Mouse (Mus musculus): Measurements from ENCODE around the gene Uvrag. TPM values are rescaled to one million over a fixed set of nuclear protein-coding genes. Genes with fewer than 3 reads are reported as not detected.

The Uvrag gene
- polyA plus RNA-seq, 1 experiment from 2014 or later = 10.1 TPM

GRCm38 (mm10) chr7:98910712-98911111, 230.2 kb downstream of the Uvrag start:
- H3K4me3 ChIP-seq (ENCODE audit: low read depth, low read length) = no peak overlapping the region
- WGBS = 83% methylated on average over 11 of the region's 11 CpGs
- ATAC-seq (ENCODE audit: low FRiP score) = no peak
- no peak overlapping the region for H3K4me2 ChIP-seq
- H3K9me3 ChIP-seq (ENCODE audit: control insufficient read depth, low read length) = no peaks in the 10 kb centered on the region
- no peak overlapping the region for H3K9ac ChIP-seq (ENCODE audit: low read length)
- H3K4me1 ChIP-seq (ENCODE audit: control insufficient read depth, insufficient read depth, low read length) = no peaks in the 10 kb centered on the region
- H3K27ac ChIP-seq (ENCODE audit: low read depth, low read length) = no peak overlapping the region
- H3K27me3 ChIP-seq (ENCODE audit: control insufficient read depth, insufficient read depth, low read length) = no peaks in the 10 kb centered on the region
- no peaks in the 10 kb centered on the region for H3K36me3 ChIP-seq (ENCODE audit: control insufficient read depth, insufficient read depth, low read length)
- DNase-seq (ENCODE audit: low spot score, missing footprints) = no peak

GRCm38 (mm10) chr7:98910164-98910563, 230.8 kb downstream of the Uvrag start:
- DNase-seq (ENCODE audit: low spot score, missing footprints) (no peak), ATAC-seq (ENCODE audit: low FRiP score) (no peak)
- no peaks in the 10 kb centered on the region for H3K9me3 ChIP-seq (ENCODE audit: control insufficient read depth, low read length)
- no peak overlapping the region for H3K4me2 ChIP-seq
- no peaks in the 10 kb centered on the region for H3K36me3 ChIP-seq (ENCODE audit: control insufficient read depth, insufficient read depth, low read length)
- WGBS = 85% methylated on average over 11 of the region's 11 CpGs
- no peak overlapping the region for H3K4me3 ChIP-seq (ENCODE audit: low read depth, low read length)
- no peaks in the 10 kb centered on the region for H3K4me1 ChIP-seq (ENCODE audit: control insufficient read depth, insufficient read depth, low read length)
- no peaks in the 10 kb centered on the region for H3K27me3 ChIP-seq (ENCODE audit: control insufficient read depth, insufficient read depth, low read length)
- no peak overlapping the region for H3K9ac ChIP-seq (ENCODE audit: low read length)
- H3K27ac ChIP-seq (ENCODE audit: low read depth, low read length) = no peak overlapping the region

- Histone ChIP-seq H3K9ac (ENCODE audit: low read length) (no peak overlapping the region), H3K36me3 (ENCODE audit: control insufficient read depth, insufficient read depth, low read length) (no peaks in the 10 kb centered on the region), H3K27me3 (ENCODE audit: control insufficient read depth, insufficient read depth, low read length) (no peaks in the 10 kb centered on the region), H3K9me3 (ENCODE audit: control insufficient read depth, low read length) (no peaks in the 10 kb centered on the region), H3K4me2 (no peak overlapping the region), H3K4me1 (ENCODE audit: control insufficient read depth, insufficient read depth, low read length) (no peaks in the 10 kb centered on the region), H3K27ac (ENCODE audit: low read depth, low read length) (no peak overlapping the region), H3K4me3 (ENCODE audit: low read depth, low read length) (no peak overlapping the region)
- 81% methylated on average over 4 of the region's 4 CpGs for WGBS
- DNase-seq (ENCODE audit: low spot score, missing footprints) (no peak), ATAC-seq (ENCODE audit: low FRiP score) (no peak)
Observed at GRCm38 (mm10) chr7:98907476-98907875, 233.5 kb downstream of the Uvrag start.

- Histone ChIP-seq H3K9me3 (ENCODE audit: control insufficient read depth, low read length) (no peaks in the 10 kb centered on the region), H3K36me3 (ENCODE audit: control insufficient read depth, insufficient read depth, low read length) (no peaks in the 10 kb centered on the region), H3K4me2 (no peak overlapping the region), H3K9ac (ENCODE audit: low read length) (no peak overlapping the region), H3K27ac (ENCODE audit: low read depth, low read length) (no peak overlapping the region), H3K27me3 (ENCODE audit: control insufficient read depth, insufficient read depth, low read length) (no peaks in the 10 kb centered on the region), H3K4me3 (ENCODE audit: low read depth, low read length) (no peak overlapping the region), H3K4me1 (ENCODE audit: control insufficient read depth, insufficient read depth, low read length) (no peaks in the 10 kb centered on the region)
- no peak for ATAC-seq (ENCODE audit: low FRiP score)
- 82% methylated on average over 21 of the region's 21 CpGs for WGBS
- no peak for DNase-seq (ENCODE audit: low spot score, missing footprints)
Observed at GRCm38 (mm10) chr7:98904659-98905362, 236.1 kb downstream of the Uvrag start.

- ATAC-seq (ENCODE audit: low FRiP score) (no peak), DNase-seq (ENCODE audit: low spot score, missing footprints) (no peak)
- Histone ChIP-seq H3K4me2 (no peak overlapping the region), H3K9me3 (ENCODE audit: control insufficient read depth, low read length) (no peaks in the 10 kb centered on the region), H3K27ac (ENCODE audit: low read depth, low read length) (no peak overlapping the region), H3K9ac (ENCODE audit: low read length) (no peak overlapping the region), H3K4me1 (ENCODE audit: control insufficient read depth, insufficient read depth, low read length) (no peaks in the 10 kb centered on the region), H3K27me3 (ENCODE audit: control insufficient read depth, insufficient read depth, low read length) (no peaks in the 10 kb centered on the region), H3K36me3 (ENCODE audit: control insufficient read depth, insufficient read depth, low read length) (no peaks in the 10 kb centered on the region), H3K4me3 (ENCODE audit: low read depth, low read length) (no peak overlapping the region)
- WGBS = 46% methylated on average over 5 of the region's 5 CpGs
Observed at GRCm38 (mm10) chr7:98903884-98904283, 237.1 kb downstream of the Uvrag start.

- H3K4me2 ChIP-seq = no peak overlapping the region
- no peaks in the 10 kb centered on the region for H3K27me3 ChIP-seq (ENCODE audit: control insufficient read depth, insufficient read depth, low read length)
- no peak overlapping the region for H3K9ac ChIP-seq (ENCODE audit: low read length)
- 100% methylated on average over 1 of the region's 1 CpGs for whole genome bisulfite sequencing
- H3K36me3 ChIP-seq (ENCODE audit: control insufficient read depth, insufficient read depth, low read length) = no peaks in the 10 kb centered on the region
- no peaks in the 10 kb centered on the region for H3K4me1 ChIP-seq (ENCODE audit: control insufficient read depth, insufficient read depth, low read length)
- no peak for ATAC-seq (ENCODE audit: low FRiP score)
- no peak for DNase-seq (ENCODE audit: low spot score, missing footprints)
- no peaks in the 10 kb centered on the region for H3K9me3 ChIP-seq (ENCODE audit: control insufficient read depth, low read length)
- no peak overlapping the region for H3K27ac ChIP-seq (ENCODE audit: low read depth, low read length)
- no peak overlapping the region for H3K4me3 ChIP-seq (ENCODE audit: low read depth, low read length)
Observed at GRCm38 (mm10) chr7:98901120-98901519, 239.8 kb downstream of the Uvrag start.

- H3K9ac ChIP-seq (ENCODE audit: low read length) = no peak overlapping the region
- DNase-seq (ENCODE audit: low spot score, missing footprints) (no peak), ATAC-seq (ENCODE audit: low FRiP score) (no peak)
- no peak overlapping the region for H3K4me2 ChIP-seq
- no peaks in the 10 kb centered on the region for H3K36me3 ChIP-seq (ENCODE audit: control insufficient read depth, insufficient read depth, low read length)
- no peaks in the 10 kb centered on the region for H3K27me3 ChIP-seq (ENCODE audit: control insufficient read depth, insufficient read depth, low read length)
- H3K4me1 ChIP-seq (ENCODE audit: control insufficient read depth, insufficient read depth, low read length) = peaks cover 3% of the 10 kb centered on the region; the same call in 1 of the 2 replicates
- no peak overlapping the region for H3K27ac ChIP-seq (ENCODE audit: low read depth, low read length)
- 87% methylated on average over 4 of the region's 4 CpGs for WGBS
- no peak overlapping the region for H3K4me3 ChIP-seq (ENCODE audit: low read depth, low read length)
- no peaks in the 10 kb centered on the region for H3K9me3 ChIP-seq (ENCODE audit: control insufficient read depth, low read length)
Observed at GRCm38 (mm10) chr7:98899815-98900214, 241.1 kb downstream of the Uvrag start.

GRCm38 (mm10) chr7:98897323-98897722, 243.6 kb downstream of the Uvrag start:
- Histone ChIP-seq H3K27me3 (ENCODE audit: control insufficient read depth, insufficient read depth, low read length) (no peaks in the 10 kb centered on the region), H3K9ac (ENCODE audit: low read length) (no peak overlapping the region), H3K4me1 (ENCODE audit: control insufficient read depth, insufficient read depth, low read length) (peaks cover 3% of the 10 kb centered on the region; the same call in 1 of the 2 replicates), H3K27ac (ENCODE audit: low read depth, low read length) (no peak overlapping the region), H3K4me3 (ENCODE audit: low read depth, low read length) (no peak overlapping the region), H3K36me3 (ENCODE audit: control insufficient read depth, insufficient read depth, low read length) (no peaks in the 10 kb centered on the region), H3K4me2 (no peak overlapping the region), H3K9me3 (ENCODE audit: control insufficient read depth, low read length) (no peaks in the 10 kb centered on the region)
- ATAC-seq (ENCODE audit: low FRiP score) = no peak
- WGBS = 95% methylated on average over 8 of the region's 8 CpGs
- DNase-seq (ENCODE audit: low spot score, missing footprints) = no peak

GRCm38 (mm10) chr7:98895501-98896095, 245.3 kb downstream of the Uvrag start:
- WGBS = 51% methylated on average over 10 of the region's 10 CpGs

More at GRCm38 (mm10) chr7:98895501-98896095, 245.3 kb downstream of the Uvrag start:
- no peak overlapping the region for H3K4me3 ChIP-seq (ENCODE audit: low read depth, low read length)
- ATAC-seq (ENCODE audit: low FRiP score) = no peak
- H3K9me3 ChIP-seq (ENCODE audit: control insufficient read depth, low read length) = no peaks in the 10 kb centered on the region
- H3K27me3 ChIP-seq (ENCODE audit: control insufficient read depth, insufficient read depth, low read length) = no peaks in the 10 kb centered on the region
- H3K9ac ChIP-seq (ENCODE audit: low read length) = no peak overlapping the region
- DNase-seq (ENCODE audit: low spot score, missing footprints) = no peak
- peaks cover 3% of the 10 kb centered on the region; the same call in 1 of the 2 replicates for H3K4me1 ChIP-seq (ENCODE audit: control insufficient read depth, insufficient read depth, low read length)
- no peak overlapping the region for H3K27ac ChIP-seq (ENCODE audit: low read depth, low read length)
- no peaks in the 10 kb centered on the region for H3K36me3 ChIP-seq (ENCODE audit: control insufficient read depth, insufficient read depth, low read length)
- no peak overlapping the region for H3K4me2 ChIP-seq
